Mouse (Mus musculus) neural tube, embryonic 10.5 days (tissue): ENCODE measurements around the gene D11Wsu47e.

Experiments
- DNase-seq: peaks from one replicate; pipeline ENCODE4 v3.0.0-alpha.2; 2017; ENCODE audit warnings: low spot score; ENCODE audit errors: extremely low spot score

Gene D11Wsu47e

GRCm38 (mm10) chr11:113703758-113704157 lies 19.5 kb downstream of the D11Wsu47e start:
- peak; percentile 83 for DNase-seq

GRCm38 (mm10) chr11:113705966-113706652 lies 21.9 kb downstream of the D11Wsu47e start:
- DNase-seq: no peak

GRCm38 (mm10) chr11:113708629-113709213 lies 24.5 kb downstream of the D11Wsu47e start:
- DNase-seq: no peak

GRCm38 (mm10) chr11:113709272-113709671 lies 25.1 kb downstream of the D11Wsu47e start:
- no peak for DNase-seq

GRCm38 (mm10) chr11:113709731-113710256 lies 25.6 kb downstream of the D11Wsu47e start, which contains the start of gene Cpsf4l:
Gene Cpsf4l, minus strand, starts transcription at chr11:113710017.
- no peak for DNase-seq

- peak; percentile 69 for DNase-seq
Observed at GRCm38 (mm10) chr11:113710257-113710777, 26.1 kb downstream of the D11Wsu47e start.

- DNase-seq: no peak
Observed at GRCm38 (mm10) chr11:113711061-113711460, 26.8 kb downstream of the D11Wsu47e start.

- no peak for DNase-seq
Observed at GRCm38 (mm10) chr11:113715078-113715674, 31.0 kb downstream of the D11Wsu47e start.

- DNase-seq: no peak
Observed at GRCm38 (mm10) chr11:113716132-113716531, 31.9 kb downstream of the D11Wsu47e start.

- DNase-seq: no peak
Observed at GRCm38 (mm10) chr11:113717767-113718424, 33.7 kb downstream of the D11Wsu47e start.

GRCm38 (mm10) chr11:113722405-113723090 lies 38.3 kb downstream of the D11Wsu47e start:
- no peak for DNase-seq

GRCm38 (mm10) chr11:113725235-113726048 lies 41.2 kb downstream of the D11Wsu47e start:
- DNase-seq: no peak

GRCm38 (mm10) chr11:113726994-113727888 lies 43.0 kb downstream of the D11Wsu47e start:
- DNase-seq: no peak

GRCm38 (mm10) chr11:113727992-113728391 lies 43.8 kb downstream of the D11Wsu47e start:
- peak; percentile 57 for DNase-seq

GRCm38 (mm10) chr11:113729239-113729638 lies 45.0 kb downstream of the D11Wsu47e start:
- DNase-seq: no peak

GRCm38 (mm10) chr11:113729917-113730316 lies 45.7 kb downstream of the D11Wsu47e start:
- DNase-seq: no peak

GRCm38 (mm10) chr11:113730879-113731278 lies 46.7 kb downstream of the D11Wsu47e start:
- DNase-seq: no peak

- no peak for DNase-seq
Observed at GRCm38 (mm10) chr11:113731945-113732612, 47.9 kb downstream of the D11Wsu47e start.
